Mouse (Mus musculus) limb, embryonic 14.5 days (tissue): ENCODE data around the gene Pou5f1. TPM values are rescaled to one million over a fixed set of nuclear protein-coding genes. Genes with fewer than 3 reads are reported as not detected.
"Not testable (repeated sequence)": the region's sequence is repeated elsewhere in the genome, so short reads cannot be mapped to it uniquely, and the experiment has no call there.

Experiments used
- ATAC-seq: fragments of 200-750 bp; cut with Nextera tagmentation; 2 replicates; pipeline ENCODE4 v1.8.0; 2017; ENCODE audit warnings: low read depth, moderate number of reproducible peaks, moderate TSS enrichment; ENCODE audit not compliant: low FRiP score
- DNase-seq: peaks from one replicate; pipeline ENCODE4 v3.0.0-alpha.2; 2015; ENCODE audit warnings: low spot score
- H3K27ac ChIP-seq: fragments of 300-500 bp; sonication (generic); replicated peaks from 2 replicates; pipeline ENCODE4 v1.5.1; 2014; ENCODE audit warnings: low read depth, mild to moderate bottlenecking, low read length, moderate library complexity, mixed read lengths
- H3K27me3 ChIP-seq: fragments of 300-500 bp; sonication (generic); 2 replicates; pipeline ENCODE4 v1.6.1; 2014; ENCODE audit warnings: low read length, mixed read lengths; ENCODE audit not compliant: control insufficient read depth, insufficient read depth
- H3K36me3 ChIP-seq: fragments of 300-500 bp; sonication (generic); 2 replicates; pipeline ENCODE4 v1.6.1; 2014; ENCODE audit warnings: mild to moderate bottlenecking, low read length, moderate library complexity, mixed read lengths; ENCODE audit not compliant: control insufficient read depth, insufficient read depth
- H3K4me1 ChIP-seq: fragments of 300-500 bp; sonication (generic); 2 replicates; pipeline ENCODE4 v1.6.1; 2014; ENCODE audit warnings: antibody characterized with exemption, low read length, mixed read lengths; ENCODE audit not compliant: control insufficient read depth, insufficient read depth
- H3K4me2 ChIP-seq: fragments of 300-500 bp; sonication (generic); replicated peaks from 2 replicates; pipeline ENCODE4 v1.6.1; 2014; ENCODE audit warnings: low read depth, mild to moderate bottlenecking, low read length, moderate library complexity; ENCODE audit not compliant: severe bottlenecking
- H3K4me3 ChIP-seq: fragments of 300-500 bp; sonication (generic); replicated peaks from 2 replicates; pipeline ENCODE4 v1.5.1; 2014; ENCODE audit warnings: low read length
- H3K9ac ChIP-seq: fragments of 300-500 bp; sonication (generic); 2 replicates; pipeline ENCODE4 v1.6.1; 2014; ENCODE audit warnings: mild to moderate bottlenecking, low read depth, low read length, moderate library complexity; ENCODE audit not compliant: severe bottlenecking
- H3K9me3 ChIP-seq: fragments of 300-500 bp; sonication (generic); 2 replicates; pipeline ENCODE4 v1.6.1; 2016; ENCODE audit warnings: low read length; ENCODE audit not compliant: control insufficient read depth
- POLR2A ChIP-seq: fragments of 200-500 bp; IDR thresholded peaks from 2 replicates; pipeline ENCODE4 v1.8.0; 2012; ENCODE audit warnings: inconsistent platforms, mild to moderate bottlenecking, moderate library complexity, borderline replicate concordance; ENCODE audit not compliant: insufficient read depth, insufficient read length; ENCODE audit errors: extremely low read depth
- WGBS: fragments of 180-500 bp; shearing (Covaris S2); extraction: QIAGEN DNeasy Blood & Tissue Kit; methylation state at CpG from one replicate; pipeline ENCODE4 v1.1.7; 2014; 5-methylcytosine and 5-hydroxymethylcytosine counted together
- polyA plus RNA-seq, 2 experiments: library from polyadenylated mRNA; depleted of rRNA in 1 of 2; stranded (reverse) in 1 of 2; unstranded in 1 of 2; fragments of >200 nt; fragmentation: Nextera tagmentation in 1 of 2; extraction: Ambion mirVana in 1 of 2; gene quantifications; 2 replicates each; pipeline versions ENCODE4 v1.2.1 to v1.2.3; 2012 to 2014

The Pou5f1 gene
- polyA plus RNA-seq (2012; rRNA removed) (0.06 and 0.09 TPM in 2 replicates), polyA plus RNA-seq (2014; fragmentation: Nextera tagmentation; extraction: Ambion mirVana) (not detected in 2 replicates)

GRCm38 (mm10) chr17:35505776-35506175 lies at the start of gene Pou5f1:
Pou5f1 (plus strand) TSS chr17:35506018.
- no peak for ATAC-seq
- no peak within 1 kb of the TSS for H3K9ac ChIP-seq
- TF ChIP-seq POLR2A: no peak

GRCm38 (mm10) chr17:35458247-35458646 lies 47.6 kb upstream of the Pou5f1 start:
- not testable (repeated sequence) for H3K9me3 ChIP-seq, H3K36me3 ChIP-seq, ATAC-seq, H3K4me3 ChIP-seq, DNase-seq, H3K9ac ChIP-seq, H3K4me2 ChIP-seq, H3K4me1 ChIP-seq, H3K27me3 ChIP-seq, H3K27ac ChIP-seq
- no CpG with 5 or more reads among the region's 1 CpGs for WGBS

More at GRCm38 (mm10) chr17:35505776-35506175, at the start of gene Pou5f1:
- no peak within 1 kb of the TSS for H3K4me3 ChIP-seq
- no peaks in the 10 kb centered on the region for H3K27me3 ChIP-seq
- H3K36me3 ChIP-seq: no peaks in the 10 kb centered on the region
- 47% methylated on average over 12 of the region's 13 CpGs for WGBS
- no peak for DNase-seq
- H3K9me3 ChIP-seq: no peaks in the 10 kb centered on the region
- H3K4me1 ChIP-seq: peaks cover 6% of the 10 kb centered on the region; the same call in 1 of the 2 replicates
- H3K27ac ChIP-seq: no peak within 1 kb of the TSS
- no peak within 1 kb of the TSS for H3K4me2 ChIP-seq

- not testable (repeated sequence) for H3K4me2 ChIP-seq, H3K27ac ChIP-seq, DNase-seq, H3K27me3 ChIP-seq, H3K9me3 ChIP-seq, H3K4me3 ChIP-seq, ATAC-seq, H3K4me1 ChIP-seq, H3K36me3 ChIP-seq, H3K9ac ChIP-seq
- 73% methylated on average over 3 of the region's 9 CpGs for WGBS
Measured at GRCm38 (mm10) chr17:35460513-35461341, 45.1 kb upstream of the Pou5f1 start.

GRCm38 (mm10) chr17:35465651-35466050 lies 40.2 kb upstream of the Pou5f1 start:
- H3K27ac ChIP-seq, H3K4me2 ChIP-seq, H3K4me1 ChIP-seq, DNase-seq, H3K36me3 ChIP-seq, H3K4me3 ChIP-seq, ATAC-seq, H3K9ac ChIP-seq, H3K9me3 ChIP-seq: not testable (repeated sequence)
- peaks cover 19% of the 10 kb centered on the region for H3K27me3 ChIP-seq
- WGBS: 4% methylated on average over 8 of the region's 8 CpGs

GRCm38 (mm10) chr17:35468936-35469335 lies 36.9 kb upstream of the Pou5f1 start:
- H3K4me3 ChIP-seq, H3K27ac ChIP-seq, ATAC-seq, H3K9me3 ChIP-seq, H3K4me1 ChIP-seq, H3K9ac ChIP-seq, H3K4me2 ChIP-seq, H3K36me3 ChIP-seq, DNase-seq: not testable (repeated sequence)
- H3K27me3 ChIP-seq: peaks cover 21% of the 10 kb centered on the region
- 56% methylated on average over 3 of the region's 3 CpGs for WGBS
